In genomic region chr4:126769800-126770563, GRCm38 (mm10) we compare ENCODE assay signal across 1 mouse cellular context.
A peak's percentile ranks its signal among the peaks of the same experiment; 100 is the strongest.
TF ChIP-seq lines count a peak whose summit lies in the region.

No protein-coding gene starts in this region.

TF ChIP-seq in C2C12, 6 proteins besides CTCF, POLR2A, EP300 and RAD21 (continued from another document):
- peak; percentile 66 for TF ChIP-seq USF1 (IDR thresholded peaks at IDR 0.05; ENCODE audit: low read depth)
